Mouse (Mus musculus) forelimb bud, embryonic 11.5 days (tissue): ENCODE measurements at regions not wholly inside any gene's neighbourhood (a gene's known extent, or its start where the extent isn't known, plus 50 kb on each side); places are given as distances from the start of the nearest gene placed in this dataset.
A peak's percentile ranks its signal among the peaks of the same experiment; 100 is the strongest.
"Not testable (repeated sequence)": the region's sequence is repeated elsewhere in the genome, so short reads cannot be mapped to it uniquely, and the experiment has no call there.

Source experiments
- DNase-seq: peaks from one replicate; pipeline ENCODE4 v3.0.0-alpha.2; 2012; ENCODE audit warnings: low read depth, low spot score

DNA sequence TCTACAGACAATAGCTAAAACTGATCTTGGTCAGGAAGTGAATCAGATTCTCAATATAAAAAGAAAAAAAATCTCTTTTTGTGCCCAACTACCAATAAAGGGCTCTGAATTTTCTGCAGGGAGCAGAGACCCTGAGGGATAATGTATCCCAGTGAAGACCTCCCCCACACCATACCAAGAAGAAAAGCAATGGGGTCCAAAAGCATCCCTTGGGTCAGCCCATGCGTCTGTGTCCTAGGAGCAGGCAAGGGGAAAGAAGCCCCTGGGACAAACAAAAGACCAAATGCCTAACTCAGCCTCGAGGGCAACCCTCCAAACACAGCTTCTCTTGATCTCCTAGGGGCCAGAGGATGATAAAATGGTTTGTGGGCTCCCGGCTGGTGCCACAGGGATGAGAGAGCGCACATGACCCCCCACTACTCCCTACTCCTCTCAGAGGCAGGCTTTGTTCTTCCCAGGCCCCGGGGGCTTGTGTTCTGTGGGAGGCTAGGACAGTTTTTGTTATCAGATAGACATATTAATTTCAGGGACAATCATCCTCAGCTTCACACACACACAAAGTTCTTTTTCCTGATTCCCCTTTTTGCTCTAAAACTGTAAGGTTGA lies 172.0 kb upstream of the Slc25a13 start:
- DNase-seq, result no peak

DNA sequence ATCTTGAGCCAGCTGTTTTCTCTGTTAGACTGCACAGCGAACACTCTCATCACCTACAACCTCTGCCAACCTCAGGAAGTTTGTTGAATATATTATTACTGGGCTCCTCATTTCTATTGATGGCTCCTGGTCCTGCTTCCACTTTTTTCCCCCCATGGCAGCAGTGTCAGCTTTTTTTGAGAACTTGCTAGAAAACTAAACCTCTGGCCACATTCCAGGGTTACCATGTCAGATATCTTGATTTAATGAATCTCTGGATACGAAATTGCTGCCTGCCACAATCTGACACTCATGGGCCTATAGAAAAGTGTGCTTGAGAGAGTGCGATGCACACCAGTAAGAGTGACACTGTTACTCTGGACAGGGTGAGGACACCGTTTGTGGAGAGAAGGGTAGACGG lies 170.6 kb upstream of the Slc25a13 start:
- DNase-seq, result no peak

DNA sequence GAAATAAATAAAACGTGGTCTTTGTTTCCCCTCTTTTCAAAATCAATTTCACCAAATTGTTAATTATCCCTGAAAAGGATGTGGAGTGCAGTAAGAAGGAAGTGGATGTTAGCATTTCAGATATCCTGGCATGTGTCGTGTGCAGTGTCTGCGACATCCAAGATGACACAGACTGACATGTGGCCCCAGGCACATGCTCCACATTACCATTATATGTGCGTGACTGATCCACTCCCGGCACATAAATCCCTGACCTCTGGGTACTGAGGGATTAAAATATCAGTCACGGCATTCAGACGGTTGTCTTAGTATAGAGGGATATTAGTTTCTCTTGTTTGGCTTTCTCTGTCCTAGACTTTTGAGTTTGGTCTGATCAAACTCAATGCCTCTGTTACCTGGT lies 168.0 kb upstream of the Slc25a13 start:
- DNase-seq, result no peak

DNA sequence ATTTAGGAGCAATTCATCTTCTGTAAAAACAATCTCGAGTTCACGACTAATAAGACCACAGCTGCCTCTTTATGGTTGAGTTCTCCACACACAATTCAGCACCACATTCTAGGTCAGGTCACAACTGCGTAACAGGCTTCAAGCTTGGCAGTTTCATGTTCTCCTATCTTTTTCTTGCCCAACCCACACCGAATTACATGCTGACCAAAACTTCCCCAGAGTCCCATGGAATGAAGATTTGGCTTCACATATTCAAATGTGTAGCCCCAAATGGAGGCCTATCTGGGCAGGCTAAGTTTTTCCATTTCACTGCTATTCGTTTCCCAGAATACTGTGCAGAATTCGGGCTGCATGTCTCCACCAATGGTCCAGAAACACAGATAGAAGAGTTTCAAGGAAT lies 167.5 kb upstream of the Slc25a13 start:
- no peak for DNase-seq

DNA sequence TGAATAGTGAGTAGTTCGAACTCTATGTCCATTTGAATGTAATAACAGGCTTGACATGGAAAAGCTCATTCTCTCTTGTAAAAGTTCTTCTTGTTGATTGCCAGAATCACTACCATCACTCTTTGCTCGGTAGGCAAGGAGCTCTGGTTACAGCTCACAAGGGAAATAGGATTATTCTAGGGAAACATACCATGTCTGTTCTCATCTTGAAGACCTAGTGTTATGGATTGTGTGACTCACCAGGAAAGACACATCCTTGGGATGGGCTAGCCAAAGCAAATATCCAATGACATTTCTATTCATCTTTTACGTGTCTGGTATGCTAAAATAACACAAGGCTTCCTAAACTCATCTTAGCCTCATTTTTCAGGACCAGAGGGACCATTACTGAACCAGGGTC lies 155.4 kb upstream of the Slc25a13 start:
- DNase-seq, result no peak

DNA sequence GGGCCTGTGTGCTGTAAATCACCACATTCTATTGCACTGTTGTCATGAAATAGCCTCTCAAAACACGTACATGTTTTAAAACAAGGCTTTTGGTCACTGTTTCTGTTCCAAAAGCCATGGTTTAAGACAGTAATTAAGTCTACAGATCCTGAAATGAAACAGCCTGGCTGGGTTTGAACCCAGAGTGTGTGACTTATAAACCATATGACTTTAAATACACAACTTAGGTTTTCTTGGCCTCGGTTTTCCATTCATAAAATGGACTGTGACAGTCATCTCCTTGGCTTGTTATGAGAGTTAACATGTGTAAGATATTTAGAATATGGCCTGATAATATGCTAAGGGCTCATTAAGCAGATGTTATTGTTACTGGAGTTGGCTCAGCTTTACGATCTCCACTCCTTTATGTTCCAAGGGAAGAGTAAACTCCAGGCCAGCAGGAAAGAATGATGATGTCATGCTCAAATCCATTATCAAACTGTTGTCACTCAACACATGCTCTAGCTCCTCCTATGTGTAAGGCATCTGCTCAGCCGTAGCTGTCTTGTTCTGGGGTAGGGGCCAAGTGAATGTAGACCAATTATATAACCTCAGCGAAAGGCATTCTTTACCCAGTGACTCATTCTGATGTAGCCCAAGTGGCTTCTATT lies 154.6 kb upstream of the Slc25a13 start:
- DNase-seq, result no peak

DNA sequence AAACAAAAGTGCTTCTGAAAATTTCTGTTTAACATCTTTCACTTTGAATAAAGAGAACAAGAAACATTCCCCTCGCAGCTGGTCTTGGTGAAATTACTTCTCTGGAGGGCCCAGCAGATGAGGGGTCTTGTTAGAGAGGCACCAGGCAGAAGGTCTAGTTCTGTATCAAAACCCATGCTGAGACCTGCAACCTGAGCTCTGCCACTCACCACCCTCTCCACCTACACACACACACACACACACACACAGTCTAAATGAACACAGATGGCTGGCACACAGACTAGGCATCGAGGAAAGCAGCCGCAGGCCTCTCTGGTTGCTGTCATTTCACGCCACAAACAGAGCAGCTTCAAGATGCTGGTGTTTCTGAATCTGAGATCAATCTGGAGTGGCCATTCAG lies 147.1 kb upstream of the Slc25a13 start:
- peak; percentile 75 for DNase-seq

DNA sequence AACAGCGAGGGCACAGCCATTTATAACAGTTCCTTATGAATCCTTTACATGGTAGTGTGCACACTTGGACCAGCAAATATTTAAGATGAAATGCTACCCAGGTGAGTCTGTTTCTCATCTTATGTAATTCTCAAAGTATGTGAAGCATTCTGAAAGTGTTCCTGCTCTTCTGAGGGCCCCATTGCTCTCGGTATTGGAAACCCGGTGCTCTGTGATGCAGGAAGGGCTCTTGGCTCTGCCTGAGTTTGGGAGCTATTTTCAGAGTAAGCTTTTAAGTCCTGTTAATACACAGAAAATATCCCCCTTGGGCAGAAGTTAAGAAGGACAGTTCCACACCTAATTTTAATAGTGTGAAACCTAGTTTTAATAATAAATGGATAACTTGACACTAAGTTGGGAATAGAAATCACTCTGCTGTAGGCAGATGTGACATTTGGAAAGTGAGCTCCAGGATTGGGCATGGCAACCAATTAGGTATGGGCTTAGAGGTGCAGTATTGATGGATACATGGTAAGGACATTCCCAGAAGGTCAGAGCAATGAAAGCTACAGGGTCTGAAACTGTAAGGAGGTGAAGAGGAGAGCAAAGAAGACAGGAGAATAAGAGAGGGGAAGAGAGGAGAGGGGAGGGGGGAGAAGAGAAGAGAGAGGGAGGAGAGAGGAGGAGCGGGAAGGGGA lies 145.8 kb upstream of the Slc25a13 start:
- DNase-seq, result no peak

DNA sequence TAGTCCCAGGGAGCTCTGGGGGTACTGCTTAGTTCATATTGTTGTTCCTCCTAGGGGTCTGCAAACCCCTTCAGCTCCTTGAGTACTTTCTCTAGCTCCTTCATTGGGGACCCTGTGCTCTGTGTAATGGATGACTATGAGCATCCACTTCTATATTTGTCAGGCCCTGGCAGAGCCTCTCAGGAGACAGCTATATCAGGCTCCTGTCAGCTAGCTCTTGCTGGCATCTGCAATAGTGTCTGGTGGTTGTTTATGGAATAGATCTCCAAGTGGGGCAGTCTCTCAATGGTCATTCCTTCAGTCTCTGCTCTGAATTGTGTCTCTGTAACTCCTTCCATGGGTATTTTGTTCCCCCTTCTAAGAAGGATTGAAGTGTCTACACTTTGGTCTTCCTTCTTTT lies 144.2 kb upstream of the Slc25a13 start:
- DNase-seq, result not testable (repeated sequence)

DNA sequence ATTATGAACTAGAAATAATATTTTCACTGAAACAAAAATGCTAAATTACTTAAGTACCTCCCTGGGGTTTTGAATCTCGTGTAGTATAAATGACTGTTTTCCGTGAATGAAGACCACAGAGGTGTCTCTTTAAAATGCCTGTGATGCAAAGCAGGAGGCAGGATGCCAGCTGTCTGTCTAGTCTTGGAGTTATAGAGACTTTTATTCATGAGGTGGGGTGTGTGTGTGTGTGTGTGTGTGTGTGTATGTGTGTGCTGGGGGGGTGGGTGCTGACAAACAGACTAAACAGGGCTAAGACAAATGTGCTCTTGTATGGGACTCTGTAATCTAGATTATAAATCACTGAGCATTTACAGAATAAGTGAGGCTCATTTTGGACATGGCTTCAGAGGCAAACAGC lies 140.5 kb upstream of the Slc25a13 start:
- no peak for DNase-seq

DNA sequence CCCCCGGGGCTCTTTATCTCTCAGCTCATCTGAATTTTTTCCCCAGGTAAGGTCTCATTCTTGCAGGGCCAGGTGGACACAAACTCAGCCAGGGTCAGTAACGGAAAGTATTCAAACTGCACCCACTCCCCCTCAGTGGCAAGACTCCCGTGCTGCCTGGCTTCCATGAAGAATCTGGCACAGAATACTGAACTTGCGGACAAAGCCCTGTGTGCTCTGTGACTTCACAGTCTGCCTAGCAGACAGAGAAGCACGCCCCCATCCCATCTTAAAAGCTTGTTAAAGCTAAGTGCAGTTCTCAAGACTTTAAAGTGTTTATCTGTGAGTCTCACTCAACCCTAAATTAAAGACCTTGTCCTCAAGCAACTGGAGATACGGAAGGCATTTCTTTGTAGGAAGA lies 140.0 kb upstream of the Slc25a13 start:
- no peak for DNase-seq

DNA sequence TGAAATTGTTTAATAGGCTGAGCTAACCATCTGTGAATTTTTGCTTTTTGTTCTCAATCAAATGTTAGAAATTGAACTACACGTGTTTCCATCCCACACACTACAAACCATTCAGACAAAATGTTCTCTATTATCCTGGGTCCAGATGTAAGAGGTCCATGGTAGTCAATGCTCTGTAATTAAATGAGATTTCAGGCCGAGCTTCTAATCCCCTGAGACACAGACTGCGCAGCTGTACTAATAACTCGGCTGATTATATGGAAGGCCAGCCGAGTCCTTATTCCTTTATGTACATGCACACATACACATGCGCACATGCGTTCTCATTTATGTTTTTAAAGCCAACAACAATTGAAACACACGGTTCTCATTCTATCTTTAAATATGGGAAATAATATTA lies 118.3 kb upstream of the Slc25a13 start:
- DNase-seq, result no peak

DNA sequence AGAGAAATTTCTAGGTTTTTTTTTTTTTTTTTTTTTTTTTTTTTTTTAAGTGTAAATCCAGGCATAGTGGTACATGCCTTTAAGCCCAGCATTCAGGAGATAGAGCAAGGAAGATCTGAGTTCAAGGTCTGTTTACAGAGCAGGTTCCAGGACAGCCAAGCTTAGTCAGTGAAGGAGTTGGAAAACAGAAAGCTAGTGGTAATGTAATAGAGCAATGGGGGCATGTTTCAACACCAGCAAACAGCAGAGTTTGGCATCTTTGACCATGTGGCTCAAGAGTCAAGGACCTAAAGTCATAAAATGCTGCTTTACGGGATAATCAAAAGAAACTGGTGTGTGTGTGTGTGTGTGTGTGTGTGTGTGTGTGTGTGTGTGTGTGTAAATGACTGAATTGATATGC lies 113.3 kb upstream of the Slc25a13 start:
- no peak for DNase-seq

DNA sequence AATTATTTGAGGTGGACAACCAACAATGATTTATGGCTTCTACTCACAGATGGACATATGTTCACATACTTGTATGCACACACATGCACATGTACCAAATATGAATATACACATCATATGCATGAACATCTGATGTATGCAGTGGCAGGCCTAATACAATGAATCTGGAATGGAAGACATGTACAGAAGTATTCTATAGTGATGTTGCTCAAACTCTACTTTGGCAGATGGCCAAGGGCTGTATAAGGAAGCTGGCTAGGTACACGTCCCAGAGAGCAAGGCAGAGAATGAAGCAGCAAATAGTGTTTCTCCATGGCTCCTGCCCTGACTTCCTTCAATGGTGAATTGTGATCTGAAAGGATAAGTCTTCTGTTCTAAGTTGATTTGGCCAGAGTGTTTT lies 108.5 kb upstream of the Slc25a13 start:
- DNase-seq, result no peak

DNA sequence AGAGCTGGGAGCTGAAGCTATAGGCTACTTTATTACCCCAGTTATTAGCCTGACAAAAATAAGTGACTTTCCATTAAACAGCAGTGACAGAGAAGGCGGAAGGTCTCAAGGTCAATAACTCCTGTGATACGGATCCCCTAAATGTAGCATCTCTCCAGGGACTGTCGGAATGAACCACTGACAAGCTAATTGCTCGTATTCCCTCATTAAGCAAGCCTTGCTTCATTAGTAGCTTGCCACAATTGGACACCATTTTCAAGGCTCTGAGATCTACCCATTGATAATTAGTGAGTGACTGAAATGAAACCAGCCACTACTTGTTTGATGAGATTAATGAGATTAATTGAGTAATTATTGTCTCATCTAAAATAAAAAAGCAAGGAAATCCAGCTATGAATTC lies 99.8 kb upstream of the Slc25a13 start:
- DNase-seq, result no peak

DNA sequence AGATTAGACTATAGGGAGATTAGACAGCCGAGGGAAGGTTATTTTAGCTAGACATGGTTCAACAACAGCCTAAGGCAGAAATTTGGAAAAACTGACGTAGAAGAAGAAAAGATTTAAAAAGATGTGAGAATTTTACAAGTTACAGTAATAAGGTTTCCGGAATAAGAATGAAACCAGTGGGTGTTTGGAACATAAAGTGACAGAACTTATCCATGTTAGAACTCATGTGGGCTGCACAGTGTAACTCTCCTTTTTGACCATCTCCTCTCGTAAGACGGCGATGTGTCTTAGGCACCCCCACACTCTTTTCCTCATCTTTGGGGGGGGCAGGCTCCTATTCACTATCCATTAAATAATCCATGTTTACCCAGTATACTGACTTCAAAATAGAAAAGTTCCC lies 96.2 kb upstream of the Slc25a13 start:
- no peak for DNase-seq

DNA sequence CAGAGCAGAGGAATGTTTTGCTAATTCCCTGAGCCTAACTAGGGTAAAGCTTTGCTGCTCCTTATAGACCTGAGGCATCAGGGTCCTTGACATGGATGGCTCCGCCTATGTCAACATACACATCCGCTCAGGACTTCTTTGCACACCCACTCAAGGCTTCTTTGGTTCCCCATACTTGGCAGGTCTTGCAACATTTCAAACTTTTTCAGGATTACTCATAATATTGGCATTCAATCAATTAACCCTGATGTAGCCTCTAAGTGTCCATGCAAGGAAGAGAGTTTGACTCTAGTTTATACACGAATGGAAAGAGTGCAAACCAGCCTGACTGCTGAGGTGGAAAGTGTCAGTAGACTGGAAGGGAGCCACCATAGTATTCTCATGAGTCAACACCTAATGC lies 93.2 kb upstream of the Slc25a13 start:
- DNase-seq, result no peak

DNA sequence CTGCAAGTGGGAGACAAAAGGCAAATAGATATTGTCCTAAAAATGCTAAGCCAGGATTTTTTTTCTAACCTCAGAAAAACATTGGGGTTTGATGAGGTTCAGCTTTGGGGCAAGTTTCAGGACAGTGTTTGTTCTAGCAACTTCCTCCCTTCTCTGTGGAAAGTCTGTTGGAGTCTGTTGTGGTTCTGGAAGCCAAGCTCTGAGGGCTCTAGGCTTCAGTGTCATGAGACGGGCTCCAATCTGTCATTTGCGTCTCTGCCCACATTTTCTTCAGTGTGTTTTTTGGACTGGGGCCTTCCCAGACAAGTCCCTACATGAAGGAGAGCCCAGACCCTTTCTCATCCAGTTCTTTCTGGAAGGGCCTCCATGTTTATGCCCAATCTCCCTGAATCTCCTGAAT lies 90.6 kb upstream of the Slc25a13 start:
- no peak for DNase-seq

DNA sequence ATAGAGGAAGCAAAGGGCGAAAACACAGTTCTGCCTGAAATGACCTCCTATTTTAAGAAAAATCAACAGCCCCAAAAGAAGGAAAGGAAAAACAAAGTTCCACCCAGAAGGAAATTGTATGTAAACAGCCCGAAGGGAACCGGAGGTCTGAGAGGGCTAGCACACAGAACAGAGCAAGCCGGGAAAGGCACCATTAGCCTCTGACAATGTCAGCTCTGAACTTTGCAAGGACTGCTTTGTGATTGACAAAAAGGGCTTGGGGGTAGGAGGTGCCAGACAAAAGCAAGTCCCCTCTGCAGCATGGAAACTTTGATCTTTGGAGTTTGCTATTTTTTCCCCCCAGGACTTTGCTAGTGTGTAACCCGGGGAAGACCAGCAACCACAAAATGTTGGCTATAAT lies 86.8 kb upstream of the Slc25a13 start:
- DNase-seq, result no peak

DNA sequence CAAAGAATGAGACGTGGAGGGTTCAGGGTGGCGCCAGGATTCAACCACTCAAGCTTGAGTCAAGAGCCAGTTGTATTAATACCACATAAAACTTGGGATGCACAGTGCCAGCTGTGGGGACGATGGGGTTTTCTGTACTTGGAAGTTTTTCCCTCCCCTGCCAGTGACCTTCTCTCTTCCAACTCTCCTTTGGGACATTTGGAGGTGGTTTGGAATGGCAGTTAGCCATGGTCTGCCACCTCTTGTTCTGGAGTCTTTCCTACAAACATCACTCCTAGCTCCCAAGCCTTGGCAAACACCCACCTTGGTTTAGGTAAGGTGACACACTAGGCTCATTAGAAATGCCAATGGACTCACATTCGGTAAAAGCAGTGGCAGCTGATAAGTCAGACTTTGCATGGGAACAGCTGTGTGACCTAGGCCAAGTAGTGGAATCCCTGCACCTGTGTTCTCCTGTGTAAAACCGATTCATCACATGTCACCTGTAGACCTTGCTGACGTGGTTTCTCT lies 84.1 kb upstream of the Slc25a13 start:
- DNase-seq, result no peak

DNA sequence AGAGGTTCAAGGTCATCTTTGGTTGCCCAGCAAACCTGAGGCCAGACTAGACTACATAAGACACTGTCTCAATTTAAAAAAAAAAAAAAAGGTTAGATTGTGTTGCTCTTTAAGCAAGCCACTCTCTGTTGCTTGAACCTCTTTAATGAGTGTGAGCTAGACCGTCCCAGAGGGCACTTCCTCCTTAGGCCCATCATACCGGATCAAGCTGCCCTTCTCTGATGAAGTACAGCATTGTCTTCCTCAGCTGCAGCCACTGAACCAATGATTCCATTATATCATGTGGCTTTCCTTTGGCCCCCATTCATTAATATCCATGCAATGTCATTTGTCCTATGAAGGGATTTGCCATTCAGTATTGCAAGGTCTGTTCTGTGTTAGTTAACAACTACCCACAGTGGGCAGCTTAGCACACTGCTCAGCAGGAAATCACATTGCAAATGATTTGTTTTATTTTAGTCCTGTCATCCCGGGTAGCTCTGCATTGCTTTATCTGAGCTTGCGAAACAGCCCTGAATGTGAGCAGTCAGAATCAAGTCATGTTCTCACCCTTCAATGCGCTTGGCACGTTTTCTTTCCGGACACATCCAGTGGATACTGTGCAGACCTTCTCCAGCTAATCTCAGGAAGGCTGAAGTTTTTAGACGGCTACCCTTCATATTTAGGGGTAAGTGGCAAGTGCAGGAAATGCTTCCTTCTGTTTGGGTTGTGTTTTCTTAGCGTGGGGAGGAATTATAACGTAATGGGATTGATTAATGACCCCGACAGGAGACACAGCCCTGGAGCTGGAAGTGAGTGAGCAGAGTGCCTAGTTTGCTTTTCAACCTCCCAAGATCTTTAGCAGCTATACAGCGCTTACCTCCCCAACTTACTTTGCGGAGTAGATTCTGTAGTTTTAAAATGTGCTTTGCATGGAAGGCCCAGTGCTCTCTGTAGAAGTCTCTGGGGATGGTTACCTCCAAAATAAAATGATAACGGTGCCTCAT lies 82.2 kb upstream of the Slc25a13 start:
- peak; percentile 38 for DNase-seq

DNA sequence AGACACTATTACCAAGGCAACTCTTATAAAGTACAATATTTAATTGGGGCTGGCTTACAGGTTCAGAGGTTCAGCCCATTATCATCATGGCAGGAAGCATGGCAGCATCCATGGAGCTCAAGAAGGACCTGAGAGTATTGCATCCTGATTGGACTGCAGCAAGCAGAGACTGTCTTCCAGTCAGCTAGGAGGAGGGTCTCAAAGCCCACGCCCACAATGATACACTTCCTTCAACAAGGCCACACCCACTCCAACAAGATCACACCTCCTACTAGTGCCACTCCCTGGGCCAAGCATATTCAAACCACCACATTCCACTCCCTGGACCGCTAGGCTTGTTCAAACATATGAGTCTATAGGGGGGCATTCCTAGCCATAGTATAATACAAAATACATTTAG lies 78.6 kb upstream of the Slc25a13 start:
- DNase-seq, result not testable (repeated sequence)
